Mouse (Mus musculus): Measurements from ENCODE around the gene Scpep1.

DNA sequence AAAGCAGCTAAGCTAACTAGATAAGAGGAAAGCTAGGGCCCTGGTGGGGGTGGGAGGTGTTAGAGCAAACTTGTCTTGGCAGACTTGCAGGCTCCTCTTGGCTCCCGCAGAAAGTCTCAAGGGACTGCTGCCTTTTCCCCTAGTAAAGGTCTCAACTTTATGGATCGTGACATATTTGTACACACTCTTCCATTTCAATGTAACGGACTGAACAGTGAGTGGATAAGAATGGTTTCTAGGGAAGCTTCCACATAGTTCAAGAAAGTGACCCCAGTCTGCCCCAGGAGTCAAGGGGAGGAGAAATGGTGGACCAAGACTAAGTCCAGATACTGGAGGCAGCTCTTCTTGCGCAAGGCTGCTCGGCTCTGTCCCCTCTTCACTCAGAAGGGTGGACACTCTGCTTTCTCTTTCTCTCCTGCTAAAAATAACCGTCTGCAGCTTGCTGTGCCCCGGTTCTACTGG, 53.9 kb downstream of the Scpep1 start:
- TF ChIP-seq POLR2A (IDR thresholded peaks at IDR 0.05; ENCODE audit: low read depth, low read length), result no peak
- no peak for TF ChIP-seq CTCF (IDR thresholded peaks at IDR 0.05; ENCODE audit: extremely low read depth, insufficient read depth, insufficient read length, insufficient replicate concordance)
